Mouse (Mus musculus) heart, postnatal 4 days (tissue): ENCODE results near the gene Insl6. TPM values are rescaled to one million over a fixed set of nuclear protein-coding genes. Genes with fewer than 3 reads are reported as not detected.

Experiments
- DNase-seq: peaks from one replicate; pipeline ENCODE4 v3.0.0; 2021
- total RNA-seq, 2 experiments: library from RNA; stranded (reverse); gene quantifications; 2 replicates each; pipeline ENCODE4 v1.2.3; 2021

The Insl6 gene
- total RNA-seq, 2 experiments from 2014 or later: 0.41 to 0.81 TPM

GRCm38 (mm10) chr19:29354895-29355877 is 30.0 kb upstream of the Insl6 start:
- peak; percentile 92 for DNase-seq

- no peak for DNase-seq
These were observed 25.8 kb upstream of the Insl6 start for GRCm38 (mm10) chr19:29350991-29351390.

- DNase-seq: no peak
These were observed 20.5 kb upstream of the Insl6 start for GRCm38 (mm10) chr19:29345636-29346035.

GRCm38 (mm10) chr19:29344868-29345267 is 19.7 kb upstream of the Insl6 start:
- no peak for DNase-seq

- no peak for DNase-seq
These were observed 17.1 kb upstream of the Insl6 start for GRCm38 (mm10) chr19:29342281-29342680.

- no peak for DNase-seq
These were observed 15.9 kb upstream of the Insl6 start for GRCm38 (mm10) chr19:29341029-29341428.

- no peak for DNase-seq
These were observed 11.5 kb upstream of the Insl6 start for GRCm38 (mm10) chr19:29336624-29337023.

- peak; percentile 21 for DNase-seq
These were observed 9.1 kb upstream of the Insl6 start, which contains the start of gene Rln1 for GRCm38 (mm10) chr19:29334068-29334745. Gene Rln1 (minus strand): TSS chr19:29334670.

- DNase-seq: no peak
These were observed 1.8 kb upstream of the Insl6 start for GRCm38 (mm10) chr19:29326822-29327552.

GRCm38 (mm10) chr19:29326396-29326795 is 1.2 kb upstream of the Insl6 start:
- DNase-seq: no peak

- no peak for DNase-seq
These were observed 660 bp upstream of the Insl6 start for GRCm38 (mm10) chr19:29325852-29326180.

GRCm38 (mm10) chr19:29323416-29324049 is 1.6 kb downstream of the Insl6 start:
- no peak for DNase-seq

GRCm38 (mm10) chr19:29312661-29313060 is 12.5 kb downstream of the Insl6 start:
- no peak for DNase-seq

- DNase-seq: no peak
These were observed 13.4 kb downstream of the Insl6 start for GRCm38 (mm10) chr19:29311791-29312190.

- no peak for DNase-seq
These were observed 16.3 kb downstream of the Insl6 start for GRCm38 (mm10) chr19:29308832-29309231.

GRCm38 (mm10) chr19:29302119-29302518 is 23.0 kb downstream of the Insl6 start:
- DNase-seq: no peak

GRCm38 (mm10) chr19:29300919-29301318 is 24.2 kb downstream of the Insl6 start:
- no peak for DNase-seq

- no peak for DNase-seq
These were observed 27.8 kb downstream of the Insl6 start for GRCm38 (mm10) chr19:29297366-29297765.

- no peak for DNase-seq
These were observed 29.0 kb downstream of the Insl6 start for GRCm38 (mm10) chr19:29296166-29296565.

- DNase-seq: no peak
These were observed 30.4 kb downstream of the Insl6 start for GRCm38 (mm10) chr19:29294756-29295155.

GRCm38 (mm10) chr19:29292546-29292945 is 32.6 kb downstream of the Insl6 start:
- DNase-seq: no peak

GRCm38 (mm10) chr19:29291532-29291931 is 33.6 kb downstream of the Insl6 start:
- no peak for DNase-seq
